Mouse (Mus musculus) kidney, postnatal 0 days (tissue): ENCODE results near the gene Get4. TPM values are rescaled to one million over a fixed set of nuclear protein-coding genes. Genes with fewer than 3 reads are reported as not detected.

Experiments used
- ATAC-seq: fragments of 200-750 bp; cut with Nextera tagmentation; replicated peaks from 2 replicates; pipeline ENCODE4 v1.8.0; 2017; ENCODE audit warnings: low read depth, moderate number of reproducible peaks, moderate TSS enrichment, moderate library complexity; ENCODE audit not compliant: low FRiP score
- DNase-seq: peaks from one replicate; pipeline ENCODE4 v3.0.0-alpha.2; 2016; ENCODE audit warnings: low spot score
- H3K27ac ChIP-seq: fragments of 300-500 bp; sonication (generic); 2 replicates; pipeline ENCODE4 v1.5.1; 2014; ENCODE audit warnings: mild to moderate bottlenecking
- H3K27me3 ChIP-seq: fragments of 300-500 bp; sonication (generic); 2 replicates; pipeline ENCODE4 v1.6.1; 2014; ENCODE audit warnings: low read length, mixed read lengths; ENCODE audit not compliant: insufficient read depth
- H3K36me3 ChIP-seq: fragments of 300-500 bp; sonication (generic); 2 replicates; pipeline ENCODE4 v1.6.1; 2014; ENCODE audit warnings: low read length, mixed read lengths; ENCODE audit not compliant: insufficient read depth
- H3K4me1 ChIP-seq: fragments of 300-500 bp; sonication (generic); replicated peaks from 2 replicates; pipeline ENCODE4 v1.6.1; 2014; ENCODE audit warnings: antibody characterized with exemption, low read length, mixed read lengths; ENCODE audit not compliant: insufficient read depth
- H3K4me2 ChIP-seq: fragments of 300-500 bp; sonication (generic); 2 replicates; pipeline ENCODE4 v1.6.1; 2014; ENCODE audit warnings: mild to moderate bottlenecking, low read length, moderate library complexity, mixed read lengths
- H3K4me3 ChIP-seq: fragments of 300-500 bp; sonication (generic); replicated peaks from 2 replicates; pipeline ENCODE4 v1.5.1; 2014; ENCODE audit warnings: low read depth, low read length
- H3K9ac ChIP-seq: fragments of 300-500 bp; sonication (generic); 2 replicates; pipeline ENCODE4 v1.6.1; 2014; ENCODE audit warnings: low read depth, low read length
- H3K9me3 ChIP-seq: fragments of 300-500 bp; sonication (generic); replicated peaks from 2 replicates; pipeline ENCODE4 v1.6.1; 2016; ENCODE audit warnings: low read length, inconsistent platforms, mixed read lengths
- CTCF ChIP-seq: IDR thresholded peaks from 2 replicates; pipeline ENCODE4 v1.5.1; 2016; ENCODE audit warnings: antibody characterized with exemption, low read depth, mild to moderate bottlenecking, moderate library complexity
- WGBS: fragments of 180-500 bp; shearing (Covaris S2); extraction: QIAGEN DNeasy Blood & Tissue Kit; methylation state at CpG from one replicate; pipeline ENCODE4 v1.1.7; 2014; 5-methylcytosine and 5-hydroxymethylcytosine counted together
- polyA plus RNA-seq: library from polyadenylated mRNA; unstranded; fragments of >200 nt; fragmentation: Nextera tagmentation; extraction: Ambion mirVana; gene quantifications from 2 replicates; pipeline ENCODE4 v1.2.1, GENCODE M21; 2015

Gene Get4
- polyA plus RNA-seq, 1 experiment from 2014 or later = 152 TPM

- Histone ChIP-seq H3K4me1 (no peaks in the 10 kb centered on the region), H3K9me3 (no peaks in the 10 kb centered on the region), H3K4me3 (no peak overlapping the region), H3K27ac (no peak overlapping the region), H3K4me2 (no peak overlapping the region), H3K36me3 (no peaks in the 10 kb centered on the region), H3K9ac (no peak overlapping the region), H3K27me3 (no peaks in the 10 kb centered on the region)
- ATAC-seq = no peak
- DNase-seq = no peak
- no peak for TF ChIP-seq CTCF
- WGBS = 68% methylated on average over 14 of the region's 14 CpGs
Measured at GRCm38 (mm10) chr5:139286142-139286941, 34.2 kb downstream of the Get4 start.

GRCm38 (mm10) chr5:139287099-139287498 lies 35.0 kb downstream of the Get4 start:
- Histone ChIP-seq H3K4me3 (no peak overlapping the region), H3K4me2 (no peak overlapping the region), H3K36me3 (no peaks in the 10 kb centered on the region), H3K27ac (no peak overlapping the region), H3K27me3 (no peaks in the 10 kb centered on the region), H3K9me3 (no peaks in the 10 kb centered on the region), H3K9ac (no peak overlapping the region), H3K4me1 (no peaks in the 10 kb centered on the region)
- DNase-seq (no peak), ATAC-seq (no peak)
- WGBS = 89% methylated on average over 5 of the region's 5 CpGs
- TF ChIP-seq CTCF = no peak

GRCm38 (mm10) chr5:139287787-139288186 lies 35.7 kb downstream of the Get4 start:
- no peak overlapping the region for H3K9ac ChIP-seq
- WGBS = 85% methylated on average over 4 of the region's 4 CpGs

GRCm38 (mm10) chr5:139288591-139288990 lies 36.5 kb downstream of the Get4 start:
- no peaks in the 10 kb centered on the region for H3K36me3 ChIP-seq
- no peaks in the 10 kb centered on the region for H3K27me3 ChIP-seq
- DNase-seq (no peak), ATAC-seq (no peak)
- H3K27ac ChIP-seq = no peak overlapping the region
- no peak overlapping the region for H3K4me3 ChIP-seq
- WGBS = 79% methylated on average over 4 of the region's 4 CpGs
- H3K9me3 ChIP-seq = no peaks in the 10 kb centered on the region
- no peak overlapping the region for H3K9ac ChIP-seq
- no peak overlapping the region for H3K4me2 ChIP-seq
- no peaks in the 10 kb centered on the region for H3K4me1 ChIP-seq
- no peak for TF ChIP-seq CTCF

More at GRCm38 (mm10) chr5:139287787-139288186, 35.7 kb downstream of the Get4 start:
- Histone ChIP-seq H3K4me2 (no peak overlapping the region), H3K4me1 (no peaks in the 10 kb centered on the region), H3K36me3 (no peaks in the 10 kb centered on the region), H3K4me3 (no peak overlapping the region), H3K9me3 (no peaks in the 10 kb centered on the region), H3K27ac (no peak overlapping the region), H3K27me3 (no peaks in the 10 kb centered on the region)
- no peak for TF ChIP-seq CTCF
- ATAC-seq (no peak), DNase-seq (no peak)

GRCm38 (mm10) chr5:139290467-139291259 lies 38.5 kb downstream of the Get4 start:
- no peak for TF ChIP-seq CTCF
- no peaks in the 10 kb centered on the region for H3K4me1 ChIP-seq
- no peaks in the 10 kb centered on the region for H3K9me3 ChIP-seq
- ATAC-seq = no peak
- no peaks in the 10 kb centered on the region for H3K36me3 ChIP-seq
- no peak overlapping the region for H3K4me2 ChIP-seq
- H3K4me3 ChIP-seq = no peak overlapping the region
- no peak overlapping the region for H3K9ac ChIP-seq
- no peaks in the 10 kb centered on the region for H3K27me3 ChIP-seq
- no peak for DNase-seq
- WGBS = 82% methylated on average over 12 of the region's 12 CpGs
- no peak overlapping the region for H3K27ac ChIP-seq

GRCm38 (mm10) chr5:139291811-139292560 lies 39.9 kb downstream of the Get4 start:
- ATAC-seq (no peak), DNase-seq (no peak)
- H3K4me2 ChIP-seq = no peak overlapping the region
- H3K27me3 ChIP-seq = no peaks in the 10 kb centered on the region
- no peak for TF ChIP-seq CTCF
- H3K4me1 ChIP-seq = no peaks in the 10 kb centered on the region
- H3K36me3 ChIP-seq = no peaks in the 10 kb centered on the region
- H3K27ac ChIP-seq = no peak overlapping the region
- H3K4me3 ChIP-seq = no peak overlapping the region
- H3K9me3 ChIP-seq = no peaks in the 10 kb centered on the region
- 68% methylated on average over 6 of the region's 6 CpGs for WGBS
- H3K9ac ChIP-seq = no peak overlapping the region
